Mouse (Mus musculus): ENCODE measurements around the gene Abca17. TPM values are rescaled to one million over a fixed set of nuclear protein-coding genes. Genes with fewer than 3 reads are reported as not detected.
A peak's percentile ranks its signal among the peaks of the same experiment; 100 is the strongest.

Gene Abca17
- not detected in 2 replicates for polyA plus RNA-seq (2015; fragmentation: Nextera tagmentation; extraction: Ambion mirVana)

DNA sequence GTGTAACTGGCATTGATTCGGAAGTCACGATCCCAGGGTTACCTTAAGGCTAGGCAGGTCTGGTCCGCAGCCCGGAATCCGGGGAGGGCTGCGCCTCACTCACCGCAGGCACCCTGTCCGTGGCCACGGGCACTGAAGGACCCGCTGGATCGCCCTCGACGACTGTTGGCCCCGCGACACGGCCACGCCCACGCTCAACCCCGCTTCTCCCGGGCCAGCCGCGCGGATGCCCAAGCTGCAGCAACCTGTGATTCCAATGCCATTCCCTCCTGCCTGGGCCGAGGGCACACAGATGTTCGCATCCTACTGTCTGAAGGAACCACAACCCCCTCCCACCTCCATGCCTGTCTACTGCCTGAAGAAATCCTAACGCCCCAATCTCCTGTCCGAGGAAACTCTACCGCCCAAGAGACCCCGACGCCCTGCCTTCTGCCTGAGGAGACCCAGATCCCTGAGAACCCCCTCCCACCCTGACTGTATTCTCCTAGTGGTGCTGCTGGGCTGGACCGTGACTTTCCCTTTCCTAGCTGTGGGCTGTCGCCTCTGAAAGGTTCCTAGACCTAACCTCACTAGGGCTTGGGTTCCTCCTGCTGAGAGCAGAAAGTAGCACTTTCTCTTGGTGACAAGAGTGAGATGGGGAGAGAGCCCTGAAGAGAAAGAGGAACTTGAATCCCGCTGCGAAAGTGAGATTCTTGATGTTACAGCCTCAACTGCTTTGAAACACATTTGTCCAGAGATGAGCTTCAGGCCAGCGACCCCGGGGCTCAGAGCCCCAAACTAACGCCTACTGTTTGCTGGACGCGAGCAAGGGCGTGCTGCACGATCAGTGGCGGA lies at the start of gene Abca17:
Gene Abca17, minus strand, starts transcription at position 143 of the 834 bp plus-strand sequence.
- peak within 1 kb of the TSS; percentile 88 for H3K9ac ChIP-seq (ENCODE audit: low read depth, low read length)
- ATAC-seq = peak; percentile 16
- peaks cover 6% of the 10 kb centered on the region for H3K4me1 ChIP-seq (ENCODE audit: control insufficient read depth, insufficient read depth, low read length)
- peak within 1 kb of the TSS; percentile 82 for H3K4me3 ChIP-seq (ENCODE audit: low read length)
- H3K27me3 ChIP-seq (replicated peaks; ENCODE audit: control insufficient read depth, insufficient read depth, low read length) = peaks cover 4% of the 10 kb centered on the region; the same call in 1 of the 2 replicates
- 3% methylated on average over 42 of the region's 42 CpGs for WGBS
- H3K9me3 ChIP-seq (ENCODE audit: control insufficient read depth, low read length) = no peaks in the 10 kb centered on the region
- no peaks in the 10 kb centered on the region for H3K36me3 ChIP-seq (ENCODE audit: control insufficient read depth, insufficient read depth, low read length)
- H3K4me2 ChIP-seq (ENCODE audit: low read depth, low read length) = peak within 1 kb of the TSS; percentile 97
- peak within 1 kb of the TSS; percentile 70; the same call in 1 of the 2 replicates for H3K27ac ChIP-seq (ENCODE audit: low read length)

DNA sequence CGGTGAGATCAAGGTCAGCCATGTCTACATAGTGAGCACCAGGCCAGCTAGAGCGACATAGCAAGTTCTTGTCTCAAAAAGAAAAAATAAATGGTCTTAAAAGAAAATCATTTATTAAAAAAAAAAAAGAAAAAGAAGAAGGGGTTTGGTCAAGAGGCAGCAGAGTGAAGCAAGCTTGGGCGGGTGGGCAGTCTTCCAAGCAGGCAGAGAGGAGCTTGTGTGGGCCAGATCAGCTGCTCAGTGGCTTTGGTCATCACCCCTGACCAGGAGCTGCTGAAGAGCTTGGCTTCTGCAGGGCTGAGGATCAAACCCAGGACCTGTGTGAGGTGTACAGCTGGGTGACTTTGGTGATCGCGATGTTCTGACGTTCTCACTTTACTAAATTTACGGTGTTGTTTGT lies 43.6 kb upstream of the Abca17 start:
- Histone ChIP-seq H3K9ac (ENCODE audit: low read depth, low read length) (no peak overlapping the region), H3K27ac (ENCODE audit: low read length) (no peak overlapping the region), H3K36me3 (ENCODE audit: control insufficient read depth, insufficient read depth, low read length) (no peaks in the 10 kb centered on the region), H3K9me3 (ENCODE audit: control insufficient read depth, low read length) (no peaks in the 10 kb centered on the region), H3K4me3 (ENCODE audit: low read length) (no peak overlapping the region), H3K4me1 (ENCODE audit: control insufficient read depth, insufficient read depth, low read length) (no peaks in the 10 kb centered on the region), H3K27me3 (replicated peaks; ENCODE audit: control insufficient read depth, insufficient read depth, low read length) (no peaks in the 10 kb centered on the region), H3K4me2 (ENCODE audit: low read depth, low read length) (no peak overlapping the region)
- ATAC-seq = no peak
- 83% methylated on average over 7 of the region's 7 CpGs for WGBS

DNA sequence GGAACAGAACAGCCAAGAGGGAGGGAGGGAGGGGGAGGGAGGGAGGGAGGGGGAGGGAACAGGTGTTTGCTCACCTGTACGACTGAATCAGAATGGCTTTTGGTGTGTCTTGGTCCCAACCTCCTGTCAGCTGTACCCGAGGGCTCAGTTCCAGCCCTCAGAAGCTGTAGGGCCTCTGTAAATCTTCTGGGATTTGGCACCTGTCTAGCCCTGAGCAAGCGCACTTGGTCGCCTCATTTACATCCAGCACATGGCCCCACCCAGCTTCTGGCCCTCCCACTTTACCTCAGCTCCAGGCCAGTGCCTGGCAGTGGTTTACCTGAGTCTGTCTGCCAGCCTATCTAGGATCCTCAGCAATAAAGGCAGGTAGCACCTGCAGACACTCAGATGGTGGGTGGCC lies 42.7 kb upstream of the Abca17 start:
- Histone ChIP-seq H3K4me3 (ENCODE audit: low read length) (no peak overlapping the region), H3K27ac (ENCODE audit: low read length) (no peak overlapping the region), H3K9ac (ENCODE audit: low read depth, low read length) (no peak overlapping the region), H3K4me1 (ENCODE audit: control insufficient read depth, insufficient read depth, low read length) (no peaks in the 10 kb centered on the region), H3K36me3 (ENCODE audit: control insufficient read depth, insufficient read depth, low read length) (no peaks in the 10 kb centered on the region), H3K4me2 (ENCODE audit: low read depth, low read length) (no peak overlapping the region), H3K9me3 (ENCODE audit: control insufficient read depth, low read length) (no peaks in the 10 kb centered on the region), H3K27me3 (replicated peaks; ENCODE audit: control insufficient read depth, insufficient read depth, low read length) (no peaks in the 10 kb centered on the region)
- ATAC-seq = peak; percentile 93
- WGBS = 22% methylated on average over 4 of the region's 4 CpGs

DNA sequence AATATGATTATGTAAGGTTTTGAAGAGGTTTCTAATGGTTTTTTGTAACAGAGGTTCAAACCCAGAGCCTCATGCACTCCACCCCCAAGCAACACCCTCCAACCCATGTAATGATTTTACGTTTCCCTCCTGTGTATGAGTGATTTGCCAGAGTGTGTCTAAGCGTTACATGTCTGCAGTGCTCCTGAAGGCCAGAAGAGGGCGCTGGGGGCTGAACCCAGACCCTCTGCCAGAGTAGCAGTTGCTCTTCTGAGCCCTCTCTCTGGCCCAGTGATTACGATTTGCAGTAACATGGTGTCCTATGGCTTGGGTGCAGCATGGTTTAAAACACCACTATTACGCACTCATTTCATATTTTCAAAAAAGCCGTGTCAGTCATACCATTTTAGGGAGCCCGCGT lies 40.3 kb upstream of the Abca17 start:
- no peak overlapping the region for H3K4me3 ChIP-seq (ENCODE audit: low read length)
- ATAC-seq = no peak
- no peaks in the 10 kb centered on the region for H3K27me3 ChIP-seq (replicated peaks; ENCODE audit: control insufficient read depth, insufficient read depth, low read length)
- H3K9ac ChIP-seq (ENCODE audit: low read depth, low read length) = no peak overlapping the region
- no peak overlapping the region for H3K27ac ChIP-seq (ENCODE audit: low read length)
- H3K9me3 ChIP-seq (ENCODE audit: control insufficient read depth, low read length) = no peaks in the 10 kb centered on the region
- WGBS = 72% methylated on average over 8 of the region's 8 CpGs
- no peaks in the 10 kb centered on the region for H3K36me3 ChIP-seq (ENCODE audit: control insufficient read depth, insufficient read depth, low read length)
- no peak overlapping the region for H3K4me2 ChIP-seq (ENCODE audit: low read depth, low read length)
- no peaks in the 10 kb centered on the region for H3K4me1 ChIP-seq (ENCODE audit: control insufficient read depth, insufficient read depth, low read length)

DNA sequence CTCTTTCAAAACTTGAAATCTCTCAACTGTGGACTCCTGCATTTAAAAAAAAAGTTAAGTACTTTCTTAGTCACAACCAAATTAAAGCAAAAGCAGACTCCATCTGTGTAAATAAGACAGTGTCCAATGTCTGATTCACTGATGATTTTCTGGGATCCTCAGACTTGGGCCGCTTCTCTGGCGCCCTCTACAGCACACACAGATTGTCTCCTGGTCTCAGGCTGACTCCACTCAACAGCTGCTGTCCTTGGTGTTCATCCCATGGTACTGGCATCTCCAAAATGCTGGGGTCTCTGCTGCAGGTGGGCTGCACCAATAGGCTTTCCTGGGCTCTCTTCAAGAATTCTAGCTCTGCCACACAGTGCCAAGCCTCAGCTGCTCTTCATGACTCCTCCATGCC lies 39.0 kb upstream of the Abca17 start:
- H3K9me3 ChIP-seq (ENCODE audit: control insufficient read depth, low read length) = no peaks in the 10 kb centered on the region
- no peak overlapping the region for H3K9ac ChIP-seq (ENCODE audit: low read depth, low read length)
- H3K27me3 ChIP-seq (replicated peaks; ENCODE audit: control insufficient read depth, insufficient read depth, low read length) = no peaks in the 10 kb centered on the region
- no peak for ATAC-seq
- no peaks in the 10 kb centered on the region; the same call in 1 of the 2 replicates for H3K36me3 ChIP-seq (ENCODE audit: control insufficient read depth, insufficient read depth, low read length)
- WGBS = 8% methylated on average over 2 of the region's 2 CpGs
- no peak overlapping the region for H3K4me2 ChIP-seq (ENCODE audit: low read depth, low read length)
- H3K4me3 ChIP-seq (ENCODE audit: low read length) = no peak overlapping the region
- H3K4me1 ChIP-seq (ENCODE audit: control insufficient read depth, insufficient read depth, low read length) = no peaks in the 10 kb centered on the region
- no peak overlapping the region for H3K27ac ChIP-seq (ENCODE audit: low read length)

DNA sequence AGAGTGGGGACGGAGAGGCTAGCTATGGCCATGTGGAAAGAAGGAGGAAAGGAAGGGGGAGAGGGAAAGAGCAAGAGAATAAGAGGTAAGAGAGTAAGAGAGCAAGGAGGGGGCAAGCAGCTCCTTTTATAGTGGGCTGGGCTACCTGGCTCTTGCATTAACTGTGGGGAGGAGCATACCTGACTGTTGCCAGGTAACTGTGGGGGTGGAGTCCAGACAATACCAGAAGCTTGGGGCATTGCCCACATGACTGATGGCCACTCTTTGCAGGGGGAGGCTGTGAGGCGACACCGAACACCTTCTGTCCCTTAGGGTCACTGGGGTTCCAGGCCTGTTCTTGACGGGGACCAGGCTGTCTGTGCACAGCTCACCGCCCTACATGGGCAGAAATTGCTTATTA lies 37.8 kb upstream of the Abca17 start:
- Histone ChIP-seq H3K4me1 (ENCODE audit: control insufficient read depth, insufficient read depth, low read length) (no peaks in the 10 kb centered on the region), H3K27me3 (replicated peaks; ENCODE audit: control insufficient read depth, insufficient read depth, low read length) (no peaks in the 10 kb centered on the region), H3K4me2 (ENCODE audit: low read depth, low read length) (no peak overlapping the region), H3K36me3 (ENCODE audit: control insufficient read depth, insufficient read depth, low read length) (peaks cover 2% of the 10 kb centered on the region; the same call in 1 of the 2 replicates), H3K9me3 (ENCODE audit: control insufficient read depth, low read length) (no peaks in the 10 kb centered on the region), H3K9ac (ENCODE audit: low read depth, low read length) (no peak overlapping the region), H3K27ac (ENCODE audit: low read length) (no peak overlapping the region), H3K4me3 (ENCODE audit: low read length) (no peak overlapping the region)
- ATAC-seq = no peak
- WGBS = 83% methylated on average over 5 of the region's 5 CpGs

DNA sequence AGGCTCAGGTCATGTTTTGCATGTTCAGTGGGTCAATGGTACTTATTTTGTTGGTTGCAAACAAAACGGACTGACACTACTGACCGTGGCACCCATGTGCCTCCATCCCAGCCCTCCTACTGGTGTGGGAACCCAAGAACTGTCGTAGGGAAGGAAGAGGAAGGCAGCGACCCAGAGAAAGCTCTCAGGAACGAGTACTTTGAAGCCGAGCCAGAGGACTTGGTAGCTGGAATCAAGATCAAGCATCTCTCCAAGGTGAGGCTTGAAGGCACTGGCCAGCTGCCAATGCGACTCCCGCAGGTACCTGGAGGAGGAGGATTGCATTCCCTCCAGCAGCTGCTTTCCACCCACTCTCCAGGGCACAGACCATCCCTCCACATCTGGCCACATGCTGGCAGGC lies 32.9 kb upstream of the Abca17 start:
- peaks cover 7% of the 10 kb centered on the region; the same call in 1 of the 2 replicates for H3K36me3 ChIP-seq (ENCODE audit: control insufficient read depth, insufficient read depth, low read length)
- no peak overlapping the region for H3K4me2 ChIP-seq (ENCODE audit: low read depth, low read length)
- H3K9ac ChIP-seq (ENCODE audit: low read depth, low read length) = no peak overlapping the region
- H3K9me3 ChIP-seq (ENCODE audit: control insufficient read depth, low read length) = no peaks in the 10 kb centered on the region
- H3K27me3 ChIP-seq (replicated peaks; ENCODE audit: control insufficient read depth, insufficient read depth, low read length) = no peaks in the 10 kb centered on the region
- no peak for ATAC-seq
- no peak overlapping the region for H3K4me3 ChIP-seq (ENCODE audit: low read length)
- 82% methylated on average over 8 of the region's 8 CpGs for WGBS
- H3K27ac ChIP-seq (ENCODE audit: low read length) = no peak overlapping the region
- no peaks in the 10 kb centered on the region for H3K4me1 ChIP-seq (ENCODE audit: control insufficient read depth, insufficient read depth, low read length)

DNA sequence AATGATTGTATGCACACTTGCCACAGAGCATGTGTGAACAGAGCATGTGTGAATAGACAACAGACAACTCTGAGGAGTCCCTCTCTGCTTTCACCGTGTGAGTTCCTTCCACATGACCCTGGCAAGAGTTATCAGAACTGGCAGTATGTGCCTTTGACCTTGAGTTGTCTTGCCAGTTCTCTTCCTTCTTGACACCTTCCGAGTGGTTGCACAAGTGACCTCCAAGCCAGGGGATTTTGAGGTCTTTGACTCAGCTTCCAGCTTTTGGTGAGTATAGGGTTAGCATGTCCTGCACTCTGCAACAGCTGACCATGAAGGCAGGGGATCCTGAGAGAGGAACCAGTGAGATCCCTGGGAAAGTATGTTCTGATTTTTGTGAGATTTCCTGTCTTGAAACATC lies 27.6 kb upstream of the Abca17 start:
- H3K27me3 ChIP-seq (replicated peaks; ENCODE audit: control insufficient read depth, insufficient read depth, low read length) = no peaks in the 10 kb centered on the region
- no peak for ATAC-seq
- H3K4me3 ChIP-seq (ENCODE audit: low read length) = no peak overlapping the region
- 95% methylated on average over 2 of the region's 2 CpGs for WGBS
- no peaks in the 10 kb centered on the region for H3K4me1 ChIP-seq (ENCODE audit: control insufficient read depth, insufficient read depth, low read length)
- no peak overlapping the region for H3K9ac ChIP-seq (ENCODE audit: low read depth, low read length)
- H3K4me2 ChIP-seq (ENCODE audit: low read depth, low read length) = no peak overlapping the region
- H3K9me3 ChIP-seq (ENCODE audit: control insufficient read depth, low read length) = no peaks in the 10 kb centered on the region
- H3K36me3 ChIP-seq (ENCODE audit: control insufficient read depth, insufficient read depth, low read length) = 0 out of 2 replicates have a peak, but pooled peaks cover 9% of the 10 kb centered on the region
- no peak overlapping the region for H3K27ac ChIP-seq (ENCODE audit: low read length)

DNA sequence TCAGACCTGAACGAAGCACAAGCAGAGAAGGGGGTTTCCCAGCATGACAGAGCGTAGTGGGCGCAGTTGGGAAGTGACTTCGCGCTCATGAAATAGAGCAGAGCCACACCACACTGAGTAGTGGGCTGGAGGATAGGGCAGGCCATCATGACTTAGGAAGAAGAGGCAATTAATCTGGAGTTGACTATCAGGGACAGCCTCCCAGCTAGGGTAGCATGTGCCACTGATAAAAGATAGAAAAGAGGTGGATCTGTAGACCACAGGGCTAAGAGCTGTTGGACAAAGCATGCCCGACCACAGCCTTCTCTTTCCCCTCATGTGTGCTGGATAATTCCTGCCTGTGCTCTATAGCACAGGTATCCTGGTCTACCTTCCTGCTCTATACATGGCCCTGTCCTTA lies 25.0 kb upstream of the Abca17 start:
- Histone ChIP-seq H3K36me3 (ENCODE audit: control insufficient read depth, insufficient read depth, low read length) (0 out of 2 replicates have a peak, but pooled peaks cover 5% of the 10 kb centered on the region), H3K9ac (ENCODE audit: low read depth, low read length) (no peak overlapping the region), H3K4me3 (ENCODE audit: low read length) (no peak overlapping the region), H3K27ac (ENCODE audit: low read length) (no peak overlapping the region), H3K4me2 (ENCODE audit: low read depth, low read length) (no peak overlapping the region), H3K9me3 (ENCODE audit: control insufficient read depth, low read length) (no peaks in the 10 kb centered on the region), H3K4me1 (ENCODE audit: control insufficient read depth, insufficient read depth, low read length) (no peaks in the 10 kb centered on the region), H3K27me3 (replicated peaks; ENCODE audit: control insufficient read depth, insufficient read depth, low read length) (no peaks in the 10 kb centered on the region)
- 90% methylated on average over 6 of the region's 6 CpGs for WGBS
- ATAC-seq = no peak

All from intestine, embryonic 16.5 days (tissue).